Mouse (Mus musculus): ENCODE measurements at regions not wholly inside any gene's neighbourhood (a gene's known extent, or its start where the extent isn't known, plus 50 kb on each side); places are given as distances from the start of the nearest gene placed in this dataset.

DNA sequence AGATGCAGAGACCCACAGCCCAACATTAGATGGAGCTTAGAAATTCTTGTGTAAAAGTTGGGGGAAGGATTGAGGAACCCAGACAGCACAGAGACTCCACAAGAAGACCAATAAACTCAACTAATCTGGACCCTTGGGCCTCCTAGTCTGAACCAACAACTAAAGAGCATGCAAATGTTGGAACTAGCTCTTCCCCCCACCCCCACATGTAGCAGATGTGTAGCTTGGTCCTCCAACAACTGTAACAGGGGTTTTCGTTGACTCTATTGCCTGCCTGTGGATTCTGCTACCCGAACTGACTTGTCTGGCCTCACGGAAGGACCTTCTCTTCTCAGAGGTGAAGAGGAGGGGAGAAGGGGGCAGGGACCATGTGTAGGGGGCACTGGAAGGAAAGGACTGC is 365.2 kb downstream of the Edem1 start:
- no peak for TF ChIP-seq CTCF (IDR thresholded peaks at IDR 0.05; ENCODE audit: low read depth, low read length)
- no peak for TF ChIP-seq POLR2A (IDR thresholded peaks at IDR 0.05; ENCODE audit: extremely low read depth, insufficient read depth, low read length)

Data from liver, adult 2 months (tissue).